Mouse (Mus musculus) embryo, embryonic 11.5 days (tissue): ENCODE measurements around the gene Negr1.
A peak's percentile ranks its signal among the peaks of the same experiment; 100 is the strongest.

Experiments used
- DNase-seq: peaks from one replicate; pipeline ENCODE4 v3.0.0-alpha.2; 2012; ENCODE audit warnings: low read depth, low spot score

Negr1 gene

GRCm38 (mm10) chr3:157209386-157209785 lies 647.8 kb downstream of the Negr1 start:
- DNase-seq: no peak

GRCm38 (mm10) chr3:157215937-157216719 lies 654.5 kb downstream of the Negr1 start:
- no peak for DNase-seq

- no peak for DNase-seq
Measured at GRCm38 (mm10) chr3:157217794-157218193, 656.2 kb downstream of the Negr1 start.

- no peak for DNase-seq
Measured at GRCm38 (mm10) chr3:157224920-157225319, 663.3 kb downstream of the Negr1 start.

- DNase-seq: peak; percentile 20
Measured at GRCm38 (mm10) chr3:157232723-157233122, 671.1 kb downstream of the Negr1 start.

GRCm38 (mm10) chr3:157240240-157240639 lies 678.6 kb downstream of the Negr1 start:
- no peak for DNase-seq

GRCm38 (mm10) chr3:157255446-157255845 lies 693.9 kb downstream of the Negr1 start:
- no peak for DNase-seq

GRCm38 (mm10) chr3:157255863-157256262 lies 694.3 kb downstream of the Negr1 start:
- DNase-seq: no peak

- no peak for DNase-seq
Measured at GRCm38 (mm10) chr3:157268742-157269141, 707.1 kb downstream of the Negr1 start.

GRCm38 (mm10) chr3:157272379-157272778 lies 710.8 kb downstream of the Negr1 start:
- no peak for DNase-seq

- no peak for DNase-seq
Measured at GRCm38 (mm10) chr3:157274143-157274542, 712.5 kb downstream of the Negr1 start.

- no peak for DNase-seq
Measured at GRCm38 (mm10) chr3:157279717-157280116, 718.1 kb downstream of the Negr1 start.

- DNase-seq: no peak
Measured at GRCm38 (mm10) chr3:157281259-157281658, 719.7 kb downstream of the Negr1 start.

GRCm38 (mm10) chr3:157291286-157291685 lies 729.7 kb downstream of the Negr1 start:
- no peak for DNase-seq

- DNase-seq: no peak
Measured at GRCm38 (mm10) chr3:157297216-157297615, 735.6 kb downstream of the Negr1 start.

GRCm38 (mm10) chr3:157303430-157304116 lies 742.0 kb downstream of the Negr1 start:
- DNase-seq: no peak

GRCm38 (mm10) chr3:157321081-157321573 lies 759.5 kb downstream of the Negr1 start:
- peak; percentile 26 for DNase-seq

- DNase-seq: no peak
Measured at GRCm38 (mm10) chr3:157321834-157322233, 760.2 kb downstream of the Negr1 start.

- no peak for DNase-seq
Measured at GRCm38 (mm10) chr3:157334169-157334568, 772.6 kb downstream of the Negr1 start.

GRCm38 (mm10) chr3:157349480-157349879 lies 787.9 kb downstream of the Negr1 start:
- DNase-seq: no peak

GRCm38 (mm10) chr3:157358905-157359304 lies 797.3 kb downstream of the Negr1 start:
- peak; percentile 24 for DNase-seq

- DNase-seq: no peak
Measured at GRCm38 (mm10) chr3:157359840-157360239, 798.2 kb downstream of the Negr1 start.
